Mouse (Mus musculus) spleen, adult 2 months (tissue): ENCODE measurements around the gene Gm10354. TPM values are rescaled to one million over a fixed set of nuclear protein-coding genes. Genes with fewer than 3 reads are reported as not detected.
"Not testable (repeated sequence)": the region's sequence is repeated elsewhere in the genome, so short reads cannot be mapped to it uniquely, and the experiment has no call there.

ENCODE experiments used
- DNase-seq, 2 experiments: peaks; one replicate each; pipeline versions ENCODE4 v3.0.0 to v3.0.0-alpha.2; 2012 to 2021; ENCODE audit warnings: low spot score in 2 of 2, low read depth in 1 of 2
- H3K27ac ChIP-seq: fragments of 200-500 bp; 2 replicates; pipeline ENCODE4 v1.5.1; 2012; ENCODE audit warnings: low read length, inconsistent platforms; ENCODE audit not compliant: insufficient read depth
- H3K27me3 ChIP-seq: fragments of 200-500 bp; 2 replicates; pipeline ENCODE4 v1.6.1; 2012; ENCODE audit warnings: mild to moderate bottlenecking, moderate library complexity, low read length, inconsistent platforms; ENCODE audit not compliant: control insufficient read depth, insufficient read depth
- H3K36me3 ChIP-seq: fragments of 200-500 bp; 2 replicates; pipeline ENCODE4 v1.6.1; 2012; ENCODE audit warnings: mild to moderate bottlenecking, low read length, inconsistent platforms; ENCODE audit not compliant: control insufficient read depth, insufficient read depth
- H3K4me1 ChIP-seq: fragments of 200-500 bp; 2 replicates; pipeline ENCODE4 v1.6.1; 2011; ENCODE audit warnings: inconsistent platforms; ENCODE audit not compliant: control insufficient read depth, insufficient read depth, insufficient read length
- H3K4me3 ChIP-seq: fragments of 200-500 bp; 2 replicates; pipeline ENCODE4 v1.5.1; 2011; ENCODE audit warnings: mild to moderate bottlenecking, inconsistent platforms; ENCODE audit not compliant: insufficient read depth, insufficient read length; ENCODE audit errors: extremely low read depth
- WGBS: fragments of 180-500 bp; shearing (Covaris S2); methylation state at CpG from one replicate; pipeline ENCODE4 v1.1.7; 2018; 5-methylcytosine and 5-hydroxymethylcytosine counted together
- polyA plus RNA-seq: library from polyadenylated mRNA; depleted of rRNA; stranded (reverse); fragments of >200 nt; gene quantifications from 2 replicates; pipeline ENCODE4 v1.2.3, GENCODE M21; 2012; rRNA removed

Gene Gm10354
- polyA plus RNA-seq: not detected in 2 replicates

GRCm38 (mm10) chr5:14978835-14979234 is at the start of gene Gm10354:
Gm10354 (minus strand) TSS chr5:14978935.
- not testable (repeated sequence) for H3K27ac ChIP-seq, H3K27me3 ChIP-seq, H3K36me3 ChIP-seq, H3K4me1 ChIP-seq, H3K4me3 ChIP-seq, DNase-seq
- WGBS: 32% methylated on average over 1 of the region's 1 CpGs

GRCm38 (mm10) chr5:15024316-15024715 is 45.6 kb upstream of the Gm10354 start:
- not testable (repeated sequence) for H3K27me3 ChIP-seq, H3K27ac ChIP-seq, H3K4me1 ChIP-seq, DNase-seq, H3K4me3 ChIP-seq, H3K36me3 ChIP-seq
- WGBS: 90% methylated on average over 1 of the region's 1 CpGs

- H3K27ac ChIP-seq, H3K4me1 ChIP-seq, DNase-seq, H3K4me3 ChIP-seq, H3K36me3 ChIP-seq, H3K27me3 ChIP-seq: not testable (repeated sequence)
- WGBS: 66% methylated on average over 2 of the region's 2 CpGs
Observed at GRCm38 (mm10) chr5:15020067-15020466, 41.3 kb upstream of the Gm10354 start.

- not testable (repeated sequence) for H3K27me3 ChIP-seq, H3K27ac ChIP-seq, H3K4me3 ChIP-seq, DNase-seq, H3K36me3 ChIP-seq, H3K4me1 ChIP-seq
- WGBS: 88% methylated on average over 11 of the region's 11 CpGs
Observed at GRCm38 (mm10) chr5:15010639-15011582, 32.2 kb upstream of the Gm10354 start.

GRCm38 (mm10) chr5:15006907-15007306 is 28.2 kb upstream of the Gm10354 start:
- not testable (repeated sequence) for DNase-seq, H3K36me3 ChIP-seq, H3K4me1 ChIP-seq, H3K27ac ChIP-seq, H3K4me3 ChIP-seq, H3K27me3 ChIP-seq
- WGBS: 57% methylated on average over 3 of the region's 3 CpGs

GRCm38 (mm10) chr5:15006288-15006687 is 27.6 kb upstream of the Gm10354 start:
- DNase-seq, H3K27me3 ChIP-seq, H3K27ac ChIP-seq, H3K4me3 ChIP-seq, H3K4me1 ChIP-seq, H3K36me3 ChIP-seq: not testable (repeated sequence)
- WGBS: 67% methylated on average over 3 of the region's 3 CpGs

- not testable (repeated sequence) for H3K27ac ChIP-seq, H3K27me3 ChIP-seq, DNase-seq, H3K4me3 ChIP-seq, H3K36me3 ChIP-seq, H3K4me1 ChIP-seq
- 69% methylated on average over 3 of the region's 4 CpGs for WGBS
Observed at GRCm38 (mm10) chr5:15005584-15005983, 26.8 kb upstream of the Gm10354 start.

GRCm38 (mm10) chr5:15004569-15005562 is 26.1 kb upstream of the Gm10354 start:
- DNase-seq, H3K4me1 ChIP-seq, H3K4me3 ChIP-seq, H3K27me3 ChIP-seq, H3K27ac ChIP-seq, H3K36me3 ChIP-seq: not testable (repeated sequence)
- 75% methylated on average over 5 of the region's 5 CpGs for WGBS

GRCm38 (mm10) chr5:14998077-14998476 is 19.3 kb upstream of the Gm10354 start:
- WGBS: 76% methylated on average over 9 of the region's 9 CpGs
- not testable (repeated sequence) for DNase-seq, H3K27me3 ChIP-seq, H3K4me1 ChIP-seq, H3K4me3 ChIP-seq, H3K36me3 ChIP-seq, H3K27ac ChIP-seq

- not testable (repeated sequence) for H3K27me3 ChIP-seq, DNase-seq, H3K4me3 ChIP-seq, H3K27ac ChIP-seq, H3K4me1 ChIP-seq, H3K36me3 ChIP-seq
- 87% methylated on average over 4 of the region's 4 CpGs for WGBS
Observed at GRCm38 (mm10) chr5:14997556-14997955, 18.8 kb upstream of the Gm10354 start.
